Mouse (Mus musculus) myocyte (in vitro differentiated cells): ENCODE data around the gene Olfr1394.
"Not testable (repeated sequence)": the region's sequence is repeated elsewhere in the genome, so short reads cannot be mapped to it uniquely, and the experiment has no call there.

Experiments
- E2F4 ChIP-seq: IDR thresholded peaks from one replicate; pipeline ENCODE4 v1.6.1; 2011; ENCODE audit warnings: mild to moderate bottlenecking, control low read depth, moderate library complexity; ENCODE audit not compliant: insufficient read depth
- MAX ChIP-seq: IDR thresholded peaks from one replicate; pipeline ENCODE4 v1.6.1; 2011; ENCODE audit warnings: low read depth, mild to moderate bottlenecking, control low read depth
- POLR2A ChIP-seq: IDR thresholded peaks from one replicate; pipeline ENCODE4 v1.6.1; 2011; ENCODE audit warnings: low read depth, mild to moderate bottlenecking, control low read depth, moderate library complexity; ENCODE audit not compliant: insufficient read length
- POLR2AphosphoS2 ChIP-seq: IDR thresholded peaks from one replicate; pipeline ENCODE4 v1.6.1; 2011; ENCODE audit warnings: low read depth, control low read depth; ENCODE audit not compliant: insufficient read length
- REST ChIP-seq: IDR thresholded peaks from one replicate; pipeline ENCODE4 v1.6.1; 2011; ENCODE audit warnings: mild to moderate bottlenecking, control low read depth, moderate library complexity; ENCODE audit not compliant: insufficient read depth, insufficient read length
- TCF12 ChIP-seq: IDR thresholded peaks from one replicate; pipeline ENCODE4 v1.6.1; 2011; ENCODE audit warnings: mild to moderate bottlenecking, control low read depth; ENCODE audit not compliant: poor library complexity, insufficient read depth, severe bottlenecking
- TCF3 ChIP-seq: IDR thresholded peaks from one replicate; pipeline ENCODE4 v1.6.1; 2011; ENCODE audit warnings: low read depth, control low read depth; ENCODE audit not compliant: insufficient read length
- USF1 ChIP-seq: IDR thresholded peaks from one replicate; pipeline ENCODE4 v1.6.1; 2011; ENCODE audit warnings: low read depth, mild to moderate bottlenecking, control low read depth, moderate library complexity

- not testable (repeated sequence) for TF ChIP-seq POLR2A, POLR2AphosphoS2, USF1, MAX, E2F4, TCF3, TCF12, REST
These were observed 22.0 kb downstream of the Olfr1394 start for GRCm38 (mm10) chr11:49176047-49176779.
